ENCODE assay signal across 13 mouse cellular contexts in genomic region chr11:101587676-101588075, GRCm38 (mm10). TPM values are rescaled to one million over a fixed set of nuclear protein-coding genes. Genes with fewer than 3 reads are reported as not detected.
DNase-seq lines count a peak whose midpoint lies in the region; ATAC-seq lines count a peak whose summit lies in the region.
"Had no signal": no experiment of that assay in that cellular context is flagged by ENCODE, and none has a peak within 500 bp of the region (broad histone marks: within the 10 kb centered on the region; RNA-seq: fewer than 3 reads in every experiment).

No protein-coding gene starts in this region.

- no peaks in the 10 kb centered on the region for H3K9me3 ChIP-seq in forebrain, embryonic 12.5 days
- H3K9me3 ChIP-seq: heart, embryonic 12.5 days had no signal

- WGBS in forebrain, embryonic 12.5 days: 93% methylated on average over 10 of the region's 10 CpGs

- no peak overlapping the region for H3K27ac ChIP-seq in forebrain, embryonic 12.5 days

- H3K4me2 ChIP-seq in forebrain, embryonic 12.5 days: no peak overlapping the region
- H3K4me2 ChIP-seq: heart, embryonic 12.5 days had no signal

- H3K4me1 ChIP-seq in forebrain, embryonic 12.5 days: no peaks in the 10 kb centered on the region
- H3K4me1 ChIP-seq: heart, embryonic 12.5 days had no signal

- no peak overlapping the region for H3K9ac ChIP-seq in forebrain, embryonic 12.5 days
- H3K9ac ChIP-seq: heart, embryonic 12.5 days had no signal

- peaks cover 3% of the 10 kb centered on the region; the same call in 1 of the 2 replicates for H3K36me3 ChIP-seq in forebrain, embryonic 12.5 days (replicated peaks)

- ATAC-seq in forebrain, embryonic 12.5 days (ENCODE audit: low FRiP score): no peak

- H3K4me3 ChIP-seq in forebrain, embryonic 12.5 days (replicated peaks): no peak overlapping the region
- H3K4me3 ChIP-seq: heart, embryonic 12.5 days had no signal

- no peaks in the 10 kb centered on the region for H3K27me3 ChIP-seq in forebrain, embryonic 12.5 days
- H3K27me3 ChIP-seq: heart, embryonic 12.5 days had no signal

- DNase-seq in gastrocnemius, postnatal 25 days: peak; percentile 15
- DNase-seq in gastrocnemius, postnatal 10 days: no peak
- DNase-seq in ovary, adult 18-20 months (ENCODE audit: low spot score): peak; percentile 16
- DNase-seq in ovary, postnatal 10 days (ENCODE audit: low spot score): no peak
- DNase-seq in lung, postnatal 36 days: peak; percentile 58
- peak; percentile 80 for DNase-seq in yolk sac, embryonic 10.5 days (ENCODE audit: low spot score)
- no peak for DNase-seq in adrenal gland, postnatal 36 days
- DNase-seq: cerebellum, adult 18-20 months; midbrain, embryonic 14.5 days; thymus, adult 18-20 months had no signal

RNA-seq across cellular contexts. Expression of gene Tmem106a, which starts 5.6 kb away (rescaled TPM):
- total RNA-seq in gastrocnemius, postnatal 25 days (2021): 1 to 10 TPM; 1.1 to 2.5 TPM
- 1 to 10 TPM; 2.4 to 2.9 TPM for total RNA-seq in gastrocnemius, postnatal 10 days (2021)
- total RNA-seq in adrenal gland, postnatal 36 days (2021): 10 to 100 TPM; 10.9 to 11.1 TPM
- 1.8 and 3.0 TPM in 2 replicates for polyA plus RNA-seq in forebrain, embryonic 12.5 days (2016; fragmentation: Nextera tagmentation; extraction: Ambion mirVana)

RNA-seq across cellular contexts. Expression of gene Gm11634, which starts 11.4 kb away (rescaled TPM):
- not detected for total RNA-seq in gastrocnemius, postnatal 25 days (2021)
- not detected for total RNA-seq in gastrocnemius, postnatal 10 days (2021)
- total RNA-seq in adrenal gland, postnatal 36 days (2021): not detected
- not detected in 2 replicates for polyA plus RNA-seq in forebrain, embryonic 12.5 days (2016; fragmentation: Nextera tagmentation; extraction: Ambion mirVana)
- polyA plus RNA-seq: heart, embryonic 12.5 days; limb, embryonic 11.5 days; midbrain, embryonic 14.5 days had no signal

RNA-seq across cellular contexts. Expression of gene Nbr1, which starts 35.7 kb away (rescaled TPM):
- total RNA-seq in gastrocnemius, postnatal 25 days (2021): 10 to 100 TPM; 65.0 to 67.8 TPM
- 10 to 100 TPM; 73.1 to 81.8 TPM for total RNA-seq in gastrocnemius, postnatal 10 days (2021)
- 100 to 1,000 TPM; 128 to 134 TPM for total RNA-seq in adrenal gland, postnatal 36 days (2021)
- polyA plus RNA-seq in forebrain, embryonic 12.5 days (2016; fragmentation: Nextera tagmentation; extraction: Ambion mirVana): 118 and 134 TPM in 2 replicates

RNA-seq across cellular contexts. Expression of gene Brca1, which starts 35.9 kb away (rescaled TPM):
- under 1 TPM; 0.26 to 0.94 TPM for total RNA-seq in gastrocnemius, postnatal 25 days (2021)
- 1 to 10 TPM; 1.9 to 4.6 TPM for total RNA-seq in gastrocnemius, postnatal 10 days (2021)
- total RNA-seq in adrenal gland, postnatal 36 days (2021): 1 to 10 TPM; 2.4 to 2.9 TPM
- polyA plus RNA-seq in forebrain, embryonic 12.5 days (2016; fragmentation: Nextera tagmentation; extraction: Ambion mirVana): 24.3 TPM in 2 replicates

RNA-seq across cellular contexts. Expression of gene Rdm1, which starts 39.3 kb away (rescaled TPM):
- total RNA-seq in gastrocnemius, postnatal 25 days (2021): 10 to 100 TPM; 21.6 to 25.0 TPM
- total RNA-seq in gastrocnemius, postnatal 10 days (2021): 10 to 100 TPM; 18.0 to 20.9 TPM
- 10 to 100 TPM; 24.0 to 31.6 TPM for total RNA-seq in adrenal gland, postnatal 36 days (2021)
- 50.9 and 58.5 TPM in 2 replicates for polyA plus RNA-seq in forebrain, embryonic 12.5 days (2016; fragmentation: Nextera tagmentation; extraction: Ambion mirVana)

Comparison
In these comparisons a context has a peak if more than half of its experiments do, and no peak if none do; other contexts are left out.
1. DNase-seq: peak in gastrocnemius, postnatal 25 days (single experiment), ovary, adult 18-20 months (single experiment), lung, postnatal 36 days (single experiment) and yolk sac, embryonic 10.5 days (single experiment); none in gastrocnemius, postnatal 10 days (single experiment), ovary, postnatal 10 days (single experiment) and adrenal gland, postnatal 36 days (0 of 2).